Mouse (Mus musculus): ENCODE results near the gene Lexm. TPM values are rescaled to one million over a fixed set of nuclear protein-coding genes. Genes with fewer than 3 reads are reported as not detected.

The Lexm gene
- polyA plus RNA-seq, 1 experiment from 2014 or later: not detected

DNA sequence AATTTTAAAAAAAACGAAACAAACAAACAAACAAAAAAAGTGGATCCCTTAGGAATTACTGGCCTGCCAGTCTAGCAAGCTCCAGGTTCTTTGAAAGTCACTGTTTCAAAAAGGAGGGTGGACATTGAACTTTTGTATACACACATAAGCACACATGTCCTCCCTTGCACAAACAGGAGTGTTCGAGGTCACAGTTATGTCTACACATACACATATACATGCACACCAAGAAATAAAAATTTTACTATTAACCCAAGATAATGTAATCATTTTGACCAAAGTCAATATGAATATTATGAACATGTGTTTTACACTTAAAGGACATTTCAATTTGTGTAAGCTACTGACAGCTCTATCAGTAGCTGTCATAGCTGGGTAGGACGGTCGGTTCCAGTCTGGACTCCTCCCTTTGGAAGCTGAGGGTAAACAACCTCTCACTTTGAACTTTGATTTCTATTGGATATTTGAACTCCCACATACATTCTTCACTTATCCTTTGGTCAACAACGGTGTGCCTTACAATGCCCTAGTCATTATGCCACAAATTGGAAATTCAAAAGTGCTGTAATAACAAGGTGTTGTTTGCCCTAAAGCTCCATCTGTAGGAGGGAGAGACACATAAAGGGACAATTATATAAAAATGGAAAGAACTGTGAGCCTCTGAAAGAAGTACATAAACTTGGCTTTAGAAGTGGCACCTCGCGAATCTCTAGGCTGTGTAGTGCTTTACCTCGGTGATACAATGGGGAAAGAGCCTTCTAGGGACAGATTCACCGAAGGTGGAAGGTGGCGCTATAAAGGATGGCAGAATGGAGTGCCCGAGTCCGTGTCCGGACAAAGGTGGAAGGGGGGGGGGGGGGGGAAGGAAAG, 57.5 kb downstream of the Lexm start:
- H3K9ac ChIP-seq (replicated peaks): no peak overlapping the region

DNA sequence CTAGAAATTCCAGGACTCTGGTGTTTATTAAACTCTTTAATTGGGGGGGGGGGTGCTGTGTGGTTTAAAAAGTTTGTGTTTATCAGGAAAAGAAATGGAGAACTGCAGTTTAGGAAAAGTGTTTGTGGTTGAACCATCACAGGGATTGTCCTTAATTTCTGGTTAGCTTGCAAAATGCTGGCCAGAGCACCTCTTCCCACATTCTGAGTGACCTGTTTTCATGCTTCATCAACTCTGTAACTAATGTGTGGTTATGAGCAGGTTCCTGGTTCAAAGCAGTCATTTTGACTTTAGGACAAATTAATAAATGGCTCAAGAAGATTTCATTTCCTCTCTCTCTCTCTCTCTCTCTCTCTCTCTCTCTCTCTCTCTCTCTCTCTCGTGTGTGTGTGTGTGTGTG, 59.1 kb downstream of the Lexm start:
- no peak overlapping the region for H3K27ac ChIP-seq (replicated peaks)
- no peak overlapping the region for H3K4me3 ChIP-seq (replicated peaks)
- ATAC-seq (ENCODE audit: low FRiP score): no peak
- peaks cover 24% of the 10 kb centered on the region for H3K4me1 ChIP-seq
- H3K4me2 ChIP-seq: no peak overlapping the region
- H3K27me3 ChIP-seq (replicated peaks): no peaks in the 10 kb centered on the region
- no peak overlapping the region for H3K9ac ChIP-seq (replicated peaks)
- no CpG with 5 or more reads among the region's 1 CpGs for WGBS
- H3K9me3 ChIP-seq (replicated peaks): no peaks in the 10 kb centered on the region
- no peaks in the 10 kb centered on the region for H3K36me3 ChIP-seq

More for the DNA sequence above, 57.5 kb downstream of the Lexm start:
- 31% methylated on average over 13 of the region's 13 CpGs for WGBS
- Histone ChIP-seq H3K36me3 (peaks cover 5% of the 10 kb centered on the region; the same call in 1 of the 2 replicates), H3K4me3 (replicated peaks) (peak overlapping the region; percentile 97; the same call in 1 of the 2 replicates), H3K9me3 (replicated peaks) (no peaks in the 10 kb centered on the region), H3K27me3 (replicated peaks) (no peaks in the 10 kb centered on the region), H3K4me2 (peak overlapping the region; percentile 87), H3K4me1 (peaks cover 40% of the 10 kb centered on the region), H3K27ac (replicated peaks) (peak overlapping the region; percentile 88; the same call in 1 of the 2 replicates)
- ATAC-seq (ENCODE audit: low FRiP score): no peak

DNA sequence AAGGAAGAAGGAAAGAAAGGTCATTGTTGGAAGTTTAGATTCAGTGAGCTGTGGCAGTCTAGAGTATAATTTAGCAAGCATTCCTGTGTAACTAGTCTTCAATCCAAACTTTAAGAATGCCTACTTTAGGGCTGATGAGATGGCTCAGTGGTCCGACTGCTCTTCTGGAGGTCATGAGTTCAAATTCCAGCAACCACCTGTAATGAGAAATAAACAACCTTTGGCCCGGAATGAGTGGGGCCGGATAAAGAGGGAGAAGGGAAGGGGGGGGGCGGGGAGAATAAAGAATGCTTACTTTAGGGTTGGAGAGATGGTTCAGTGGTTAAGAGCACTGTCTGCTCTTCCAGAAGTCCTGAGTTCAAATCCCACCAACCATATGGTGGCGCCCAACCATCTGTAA, 59.8 kb downstream of the Lexm start:
- Histone ChIP-seq H3K27me3 (replicated peaks) (no peaks in the 10 kb centered on the region), H3K9me3 (replicated peaks) (no peaks in the 10 kb centered on the region)
- WGBS: 82% methylated on average over 5 of the region's 5 CpGs

DNA sequence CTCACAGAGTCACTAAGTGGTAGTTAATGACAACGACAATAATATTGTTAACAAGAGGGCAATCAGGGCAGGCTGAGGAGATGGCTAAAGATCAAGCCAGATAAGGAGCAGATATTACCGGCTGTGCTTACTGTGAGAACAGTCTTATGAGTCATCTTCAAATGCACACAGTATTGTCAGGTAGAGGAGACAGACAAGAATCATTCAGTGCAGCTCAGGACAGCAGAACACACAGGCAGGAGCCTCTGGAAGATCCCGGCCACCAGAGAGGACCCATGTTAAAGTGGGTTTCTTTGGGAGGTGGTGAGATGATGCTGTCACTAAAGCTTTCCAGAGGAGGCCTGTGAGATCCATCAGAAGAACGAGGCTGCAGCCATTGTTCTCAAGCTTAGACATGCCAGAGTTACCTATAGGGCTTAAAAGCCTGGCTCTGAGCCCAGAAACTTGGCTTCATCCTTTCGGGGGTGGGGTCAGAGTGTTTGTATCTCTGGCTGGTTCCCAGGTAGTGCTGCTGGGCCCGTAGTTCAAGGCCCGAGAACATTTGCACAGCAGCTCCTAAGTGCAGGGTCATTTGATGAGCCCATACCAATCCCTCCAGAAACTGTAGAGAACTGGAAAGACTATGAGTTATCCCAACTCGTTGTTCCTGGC, 66.4 kb downstream of the Lexm start:
- no peaks in the 10 kb centered on the region for H3K4me1 ChIP-seq
- H3K4me2 ChIP-seq: no peak overlapping the region
- H3K36me3 ChIP-seq: no peaks in the 10 kb centered on the region
- no peak overlapping the region for H3K27ac ChIP-seq (replicated peaks)
- WGBS: 69% methylated on average over 8 of the region's 8 CpGs
- no peaks in the 10 kb centered on the region for H3K9me3 ChIP-seq (replicated peaks)
- no peaks in the 10 kb centered on the region for H3K27me3 ChIP-seq (replicated peaks)
- H3K9ac ChIP-seq (replicated peaks): no peak overlapping the region
- H3K4me3 ChIP-seq (replicated peaks): no peak overlapping the region
- ATAC-seq (ENCODE audit: low FRiP score): no peak

More for the DNA sequence above, 59.8 kb downstream of the Lexm start:
- H3K36me3 ChIP-seq: no peaks in the 10 kb centered on the region
- peaks cover 17% of the 10 kb centered on the region for H3K4me1 ChIP-seq
- H3K4me3 ChIP-seq (replicated peaks): no peak overlapping the region
- no peak overlapping the region for H3K27ac ChIP-seq (replicated peaks)
- no peak overlapping the region for H3K9ac ChIP-seq (replicated peaks)
- no peak overlapping the region for H3K4me2 ChIP-seq
- ATAC-seq (ENCODE audit: low FRiP score): no peak

DNA sequence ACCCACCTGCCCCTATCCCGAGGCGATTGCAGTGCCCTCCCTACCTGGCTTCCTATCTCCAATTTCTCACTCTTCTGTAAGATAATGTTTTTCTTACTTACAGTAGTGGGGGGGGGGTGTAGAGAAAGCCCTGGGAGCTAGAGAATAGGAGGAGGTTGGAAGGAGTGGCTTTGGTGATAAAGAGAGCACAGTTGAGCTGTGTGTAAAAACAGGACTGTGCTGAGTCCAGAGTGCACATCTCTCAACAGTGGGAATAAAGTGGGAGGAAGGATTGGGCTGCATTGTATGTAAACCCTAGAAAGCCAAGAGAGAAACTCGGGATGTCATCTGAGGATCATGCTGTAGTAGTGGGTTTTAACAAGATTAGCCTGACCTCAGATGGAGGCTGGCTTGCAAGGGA, 68.9 kb downstream of the Lexm start:
- no peaks in the 10 kb centered on the region for H3K27me3 ChIP-seq (replicated peaks)
- H3K4me1 ChIP-seq: no peaks in the 10 kb centered on the region
- 92% methylated on average over 3 of the region's 3 CpGs for WGBS
- no peak overlapping the region for H3K4me2 ChIP-seq
- no peak overlapping the region for H3K4me3 ChIP-seq (replicated peaks)
- no peak overlapping the region for H3K27ac ChIP-seq (replicated peaks)
- H3K9ac ChIP-seq (replicated peaks): no peak overlapping the region
- no peaks in the 10 kb centered on the region for H3K36me3 ChIP-seq
- no peak for ATAC-seq (ENCODE audit: low FRiP score)
- H3K9me3 ChIP-seq (replicated peaks): no peaks in the 10 kb centered on the region

DNA sequence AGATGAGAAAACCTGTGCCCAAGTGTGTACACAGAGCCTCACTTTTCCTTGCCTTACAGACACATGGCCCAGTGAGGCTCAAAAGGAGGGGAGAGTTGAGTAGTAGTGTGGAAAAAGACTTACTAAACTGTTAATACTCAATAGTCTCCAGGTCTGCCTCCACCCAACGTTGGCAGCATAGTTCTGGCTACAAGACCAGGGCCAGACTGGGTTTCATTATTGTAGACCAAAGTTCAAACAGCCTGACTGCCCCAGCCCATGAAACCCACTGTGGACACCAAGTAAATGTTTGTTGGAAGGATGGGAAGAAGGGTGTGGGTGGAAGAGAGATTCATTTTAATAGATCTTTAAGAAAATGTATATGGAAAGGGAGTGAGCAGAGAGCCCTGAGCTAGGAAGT, 70.1 kb downstream of the Lexm start:
- Histone ChIP-seq H3K4me3 (replicated peaks) (no peak overlapping the region), H3K27me3 (replicated peaks) (no peaks in the 10 kb centered on the region), H3K4me1 (no peaks in the 10 kb centered on the region), H3K27ac (replicated peaks) (no peak overlapping the region), H3K36me3 (no peaks in the 10 kb centered on the region), H3K9ac (replicated peaks) (no peak overlapping the region), H3K4me2 (no peak overlapping the region), H3K9me3 (replicated peaks) (no peaks in the 10 kb centered on the region)
- ATAC-seq (ENCODE audit: low FRiP score): no peak
- WGBS: 75% methylated on average over 1 of the region's 1 CpGs

DNA sequence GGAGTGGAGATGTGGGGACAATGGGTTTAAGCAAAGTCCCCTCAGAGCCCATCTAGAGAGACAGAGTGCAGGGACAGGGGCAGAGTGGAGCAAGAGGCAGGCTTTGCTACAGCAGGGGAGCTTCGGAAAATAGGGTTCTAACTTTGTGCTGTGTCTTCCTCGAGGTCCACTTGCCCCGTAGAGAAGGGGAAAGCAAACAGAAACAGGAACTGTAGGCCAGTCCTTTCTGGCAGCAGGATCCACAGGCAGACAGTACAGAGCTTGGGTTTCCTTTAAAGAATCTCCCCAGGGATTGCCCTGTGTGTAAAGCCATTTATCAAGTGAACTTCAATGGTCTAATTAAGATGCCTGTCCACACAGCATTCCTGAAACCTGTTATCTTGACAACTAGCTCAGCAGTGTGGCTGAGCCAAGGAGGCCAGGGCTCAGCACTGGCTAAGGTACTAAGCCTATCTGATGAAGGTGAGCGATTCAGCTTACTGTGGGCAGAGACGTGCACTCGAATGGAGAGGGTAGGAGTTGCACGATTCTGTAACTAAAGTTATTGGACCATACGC, 71.1 kb downstream of the Lexm start:
- H3K4me1 ChIP-seq: no peaks in the 10 kb centered on the region
- WGBS: 53% methylated on average over 8 of the region's 8 CpGs
- no peak overlapping the region for H3K9ac ChIP-seq (replicated peaks)
- H3K27ac ChIP-seq (replicated peaks): no peak overlapping the region
- H3K36me3 ChIP-seq: no peaks in the 10 kb centered on the region
- H3K4me2 ChIP-seq: no peak overlapping the region
- H3K27me3 ChIP-seq (replicated peaks): no peaks in the 10 kb centered on the region
- H3K9me3 ChIP-seq (replicated peaks): no peaks in the 10 kb centered on the region
- no peak overlapping the region for H3K4me3 ChIP-seq (replicated peaks)
- ATAC-seq (ENCODE audit: low FRiP score): no peak

DNA sequence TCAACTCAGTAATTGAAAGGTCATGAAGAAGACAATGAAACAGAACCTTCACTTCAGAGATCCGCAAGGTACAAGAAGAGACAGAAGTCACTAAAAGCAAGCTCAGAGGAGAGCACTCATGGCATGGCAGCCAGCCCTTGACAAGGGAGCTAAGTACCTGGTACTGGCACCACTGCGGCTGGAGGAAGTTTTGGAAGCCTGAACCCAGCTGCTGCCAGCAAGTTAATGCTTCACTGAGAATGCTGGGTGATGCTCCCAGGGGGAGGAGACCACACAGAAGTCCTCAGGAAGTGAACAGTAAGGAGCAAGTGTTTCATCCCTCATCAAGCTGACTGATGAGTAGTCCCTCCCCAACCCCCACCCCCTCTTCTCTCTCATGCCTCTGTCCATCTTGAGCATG, 74.8 kb downstream of the Lexm start:
- H3K4me3 ChIP-seq (replicated peaks): no peak overlapping the region
- H3K36me3 ChIP-seq: no peaks in the 10 kb centered on the region
- no peaks in the 10 kb centered on the region for H3K27me3 ChIP-seq (replicated peaks)
- ATAC-seq (ENCODE audit: low FRiP score): no peak
- H3K9ac ChIP-seq (replicated peaks): no peak overlapping the region
- no peaks in the 10 kb centered on the region for H3K9me3 ChIP-seq (replicated peaks)
- H3K4me2 ChIP-seq: no peak overlapping the region
- no peak overlapping the region for H3K27ac ChIP-seq (replicated peaks)
- no peaks in the 10 kb centered on the region for H3K4me1 ChIP-seq
- 86% methylated on average over 2 of the region's 2 CpGs for WGBS

DNA sequence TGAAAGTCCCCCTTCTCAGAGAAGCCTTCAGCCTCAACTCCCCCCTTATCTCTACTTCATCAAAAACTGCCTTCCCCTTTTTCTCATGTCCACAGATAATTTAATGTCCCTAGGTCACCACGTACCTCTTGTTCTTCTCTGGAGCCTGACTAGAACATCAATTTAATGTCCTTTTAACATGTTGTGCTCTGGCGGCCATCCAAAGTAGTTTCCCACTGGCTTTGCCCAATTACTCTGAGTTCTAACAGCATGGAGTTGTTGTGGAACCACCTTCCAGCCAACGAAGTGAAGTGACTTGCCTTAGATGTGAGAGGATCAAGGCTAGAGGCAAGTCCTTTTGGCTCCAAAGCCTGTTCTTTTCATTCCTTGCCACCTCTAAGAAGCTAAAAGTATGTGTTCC, 75.5 kb downstream of the Lexm start:
- Histone ChIP-seq H3K4me2 (no peak overlapping the region), H3K27me3 (replicated peaks) (no peaks in the 10 kb centered on the region), H3K27ac (replicated peaks) (no peak overlapping the region), H3K9ac (replicated peaks) (no peak overlapping the region), H3K36me3 (no peaks in the 10 kb centered on the region), H3K9me3 (replicated peaks) (no peaks in the 10 kb centered on the region), H3K4me3 (replicated peaks) (no peak overlapping the region), H3K4me1 (no peaks in the 10 kb centered on the region)
- 51% methylated on average over 3 of the region's 3 CpGs for WGBS
- no peak for ATAC-seq (ENCODE audit: low FRiP score)

Other genes with a start within 250 kb of the Lexm start
- 0.78 and 9.0 TPM in 2 replicates for gene Pcsk9, start 152.9 kb downstream of the Lexm start, polyA plus RNA-seq (2015; fragmentation: Nextera tagmentation; extraction: Ambion mirVana)
- gene Bsnd, start 125.0 kb downstream of the Lexm start, polyA plus RNA-seq (2015; fragmentation: Nextera tagmentation; extraction: Ambion mirVana): not detected in 2 replicates
- gene Dhcr24, start 56.2 kb downstream of the Lexm start, polyA plus RNA-seq (2015; fragmentation: Nextera tagmentation; extraction: Ambion mirVana): 4.6 and 4.8 TPM in 2 replicates
- 2.0 and 2.2 TPM in 2 replicates for gene Ttc22, start 5.2 kb upstream of the Lexm start, polyA plus RNA-seq (2015; fragmentation: Nextera tagmentation; extraction: Ambion mirVana)
- gene Pars2, start 33.8 kb upstream of the Lexm start, polyA plus RNA-seq (2015; fragmentation: Nextera tagmentation; extraction: Ambion mirVana): 8.8 and 10.1 TPM in 2 replicates
- gene Ttc4, start 61.7 kb upstream of the Lexm start, polyA plus RNA-seq (2015; fragmentation: Nextera tagmentation; extraction: Ambion mirVana): 134 and 149 TPM in 2 replicates
- 0.33 and 0.38 TPM in 2 replicates for gene Mroh7, start 113.7 kb upstream of the Lexm start, polyA plus RNA-seq (2015; fragmentation: Nextera tagmentation; extraction: Ambion mirVana)
- gene Fam151a, start 116.6 kb upstream of the Lexm start, polyA plus RNA-seq (2015; fragmentation: Nextera tagmentation; extraction: Ambion mirVana): 0.10 TPM in 1 of 2 replicates, not detected in the other
- gene Acot11, start 187.8 kb upstream of the Lexm start, polyA plus RNA-seq (2015; fragmentation: Nextera tagmentation; extraction: Ambion mirVana): 2.4 and 3.1 TPM in 2 replicates

Measured in neural tube, embryonic 15.5 days (tissue).